Mouse (Mus musculus) stomach, embryonic 16.5 days (tissue): ENCODE data around the gene Mpp6. TPM values are rescaled to one million over a fixed set of nuclear protein-coding genes. Genes with fewer than 3 reads are reported as not detected.
A peak's percentile ranks its signal among the peaks of the same experiment; 100 is the strongest.

Experiments
- ATAC-seq: fragments of 200-750 bp; cut with Nextera tagmentation; 2 replicates; pipeline ENCODE4 v1.8.0; 2017; ENCODE audit warnings: moderate number of reproducible peaks, moderate TSS enrichment; ENCODE audit not compliant: insufficient read depth, low FRiP score
- H3K27ac ChIP-seq: fragments of 300-500 bp; sonication (generic); 2 replicates; pipeline ENCODE4 v1.5.1; 2014; ENCODE audit warnings: low read length
- H3K27me3 ChIP-seq: fragments of 300-500 bp; sonication (generic); 2 replicates; pipeline ENCODE4 v1.6.1; 2014; ENCODE audit warnings: low read length, control low read depth, mixed read lengths; ENCODE audit not compliant: control insufficient read depth, insufficient read depth
- H3K36me3 ChIP-seq: fragments of 300-500 bp; sonication (generic); 2 replicates; pipeline ENCODE4 v1.6.1; 2014; ENCODE audit warnings: low read length; ENCODE audit not compliant: control insufficient read depth, insufficient read depth
- H3K4me1 ChIP-seq: fragments of 300-500 bp; sonication (generic); 2 replicates; pipeline ENCODE4 v1.6.1; 2014; ENCODE audit warnings: low read length, control low read depth, mixed read lengths; ENCODE audit not compliant: control insufficient read depth, insufficient read depth
- H3K4me2 ChIP-seq: fragments of 300-500 bp; sonication (generic); 2 replicates; pipeline ENCODE4 v1.6.1; 2014; ENCODE audit warnings: low read depth, low read length, mixed read lengths
- H3K4me3 ChIP-seq: fragments of 300-500 bp; sonication (generic); replicated peaks from 2 replicates; pipeline ENCODE4 v1.5.1; 2014; ENCODE audit warnings: mild to moderate bottlenecking, low read length
- H3K9ac ChIP-seq: fragments of 300-500 bp; sonication (generic); 2 replicates; pipeline ENCODE4 v1.6.1; 2014; ENCODE audit warnings: low read length
- H3K9me3 ChIP-seq: fragments of 300-500 bp; sonication (generic); replicated peaks from 2 replicates; pipeline ENCODE4 v1.6.1; 2016; ENCODE audit warnings: low read length, control low read depth; ENCODE audit not compliant: control insufficient read depth
- WGBS: fragments of 180-500 bp; shearing (Covaris S2); extraction: QIAGEN DNeasy Blood & Tissue Kit; methylation state at CpG from one replicate; pipeline ENCODE4 v1.1.7; 2014; 5-methylcytosine and 5-hydroxymethylcytosine counted together
- polyA plus RNA-seq: library from polyadenylated mRNA; unstranded; fragments of >200 nt; fragmentation: Nextera tagmentation; extraction: Ambion mirVana; gene quantifications from 2 replicates; pipeline ENCODE4 v1.2.1, GENCODE M21; 2015

The Mpp6 gene
- polyA plus RNA-seq, 1 experiment from 2014 or later, result 40.6 TPM

- Histone ChIP-seq H3K4me2 (no peak overlapping the region), H3K9me3 (no peaks in the 10 kb centered on the region), H3K4me1 (0 out of 2 replicates have a peak, but pooled peaks cover 2% of the 10 kb centered on the region), H3K4me3 (no peak overlapping the region), H3K36me3 (no peaks in the 10 kb centered on the region), H3K27me3 (no peaks in the 10 kb centered on the region), H3K9ac (no peak overlapping the region), H3K27ac (no peak overlapping the region)
- no peak for ATAC-seq
- 73% methylated on average over 7 of the region's 7 CpGs for WGBS
Measured at GRCm38 (mm10) chr6:50091462-50092154, 18.4 kb upstream of the Mpp6 start.

- peak overlapping the region; percentile 82 for H3K9ac ChIP-seq
- no peak overlapping the region for H3K27ac ChIP-seq
- peak overlapping the region; percentile 60 for H3K4me2 ChIP-seq
- 0 out of 2 replicates have a peak, but pooled peaks cover 7% of the 10 kb centered on the region for H3K27me3 ChIP-seq
- H3K9me3 ChIP-seq, result no peaks in the 10 kb centered on the region
- no peaks in the 10 kb centered on the region for H3K36me3 ChIP-seq
- peak overlapping the region; percentile 72 for H3K4me3 ChIP-seq
- 4% methylated on average over 15 of the region's 15 CpGs for WGBS
- H3K4me1 ChIP-seq, result peaks cover 12% of the 10 kb centered on the region; the same call in 1 of the 2 replicates
- ATAC-seq, result no peak
Measured at GRCm38 (mm10) chr6:50109201-50109756, 762 bp upstream of the Mpp6 start.

- Histone ChIP-seq H3K27ac (peak overlapping the region; percentile 74), H3K4me1 (peaks cover 12% of the 10 kb centered on the region; the same call in 1 of the 2 replicates), H3K4me3 (peak overlapping the region; percentile 72), H3K27me3 (0 out of 2 replicates have a peak, but pooled peaks cover 7% of the 10 kb centered on the region), H3K9me3 (no peaks in the 10 kb centered on the region), H3K4me2 (peak overlapping the region; percentile 60), H3K36me3 (no peaks in the 10 kb centered on the region), H3K9ac (peak overlapping the region; percentile 82)
- under 1% methylated on average over 58 of the region's 72 CpGs for WGBS
- peak; percentile 73; the same call in 1 of the 2 replicates for ATAC-seq
Measured at GRCm38 (mm10) chr6:50110379-50110941, 419 bp downstream of the Mpp6 start.

- Histone ChIP-seq H3K4me3 (peak overlapping the region; percentile 72), H3K9ac (peak overlapping the region; percentile 82), H3K4me2 (peak overlapping the region; percentile 60), H3K9me3 (no peaks in the 10 kb centered on the region), H3K36me3 (no peaks in the 10 kb centered on the region), H3K27me3 (0 out of 2 replicates have a peak, but pooled peaks cover 7% of the 10 kb centered on the region), H3K4me1 (peaks cover 12% of the 10 kb centered on the region; the same call in 1 of the 2 replicates), H3K27ac (peak overlapping the region; percentile 74; the same call in 1 of the 2 replicates)
- no peak for ATAC-seq
- 10% methylated on average over 6 of the region's 6 CpGs for WGBS
Measured at GRCm38 (mm10) chr6:50111111-50111655, 1.1 kb downstream of the Mpp6 start.

GRCm38 (mm10) chr6:50112775-50113174, 2.7 kb downstream of the Mpp6 start:
- Histone ChIP-seq H3K9me3 (no peaks in the 10 kb centered on the region), H3K4me3 (0 out of 2 replicates have a peak overlapping the region, but pooled peaks have one; percentile 4), H3K9ac (no peak overlapping the region), H3K4me1 (peaks cover 12% of the 10 kb centered on the region; the same call in 1 of the 2 replicates), H3K27me3 (0 out of 2 replicates have a peak, but pooled peaks cover 7% of the 10 kb centered on the region), H3K27ac (no peak overlapping the region), H3K36me3 (no peaks in the 10 kb centered on the region), H3K4me2 (no peak overlapping the region)
- peak; percentile 72 for ATAC-seq
- WGBS, result under 1% methylated on average over 8 of the region's 8 CpGs

- H3K36me3 ChIP-seq, result no peaks in the 10 kb centered on the region
- ATAC-seq, result no peak
- no peak overlapping the region for H3K27ac ChIP-seq
- 79% methylated on average over 6 of the region's 6 CpGs for WGBS
- H3K9me3 ChIP-seq, result no peaks in the 10 kb centered on the region
- H3K4me3 ChIP-seq, result no peak overlapping the region
- H3K9ac ChIP-seq, result no peak overlapping the region
- H3K4me1 ChIP-seq, result peaks cover 9% of the 10 kb centered on the region; the same call in 1 of the 2 replicates
- no peaks in the 10 kb centered on the region for H3K27me3 ChIP-seq
- H3K4me2 ChIP-seq, result no peak overlapping the region
Measured at GRCm38 (mm10) chr6:50114280-50114679, 4.2 kb downstream of the Mpp6 start.

GRCm38 (mm10) chr6:50120931-50121330, 10.9 kb downstream of the Mpp6 start:
- no peaks in the 10 kb centered on the region for H3K36me3 ChIP-seq
- no peaks in the 10 kb centered on the region for H3K27me3 ChIP-seq
- H3K4me2 ChIP-seq, result no peak overlapping the region
- H3K4me3 ChIP-seq, result no peak overlapping the region
- no peak overlapping the region for H3K9ac ChIP-seq
- ATAC-seq, result no peak
- no peaks in the 10 kb centered on the region for H3K4me1 ChIP-seq
- WGBS, result 79% methylated on average over 1 of the region's 1 CpGs
- no peaks in the 10 kb centered on the region for H3K9me3 ChIP-seq
- H3K27ac ChIP-seq, result no peak overlapping the region

- no peak overlapping the region for H3K27ac ChIP-seq
- H3K27me3 ChIP-seq, result no peaks in the 10 kb centered on the region
- no peak overlapping the region for H3K9ac ChIP-seq
- H3K4me2 ChIP-seq, result no peak overlapping the region
- no peaks in the 10 kb centered on the region for H3K36me3 ChIP-seq
- ATAC-seq, result no peak
- H3K4me1 ChIP-seq, result no peaks in the 10 kb centered on the region
- H3K4me3 ChIP-seq, result no peak overlapping the region
- no peaks in the 10 kb centered on the region for H3K9me3 ChIP-seq
- WGBS, result 94% methylated on average over 4 of the region's 4 CpGs
Measured at GRCm38 (mm10) chr6:50122835-50123234, 12.8 kb downstream of the Mpp6 start.

GRCm38 (mm10) chr6:50124197-50124596, 14.2 kb downstream of the Mpp6 start:
- Histone ChIP-seq H3K4me1 (no peaks in the 10 kb centered on the region), H3K27me3 (no peaks in the 10 kb centered on the region), H3K9ac (no peak overlapping the region), H3K27ac (no peak overlapping the region), H3K4me2 (no peak overlapping the region), H3K36me3 (no peaks in the 10 kb centered on the region), H3K9me3 (no peaks in the 10 kb centered on the region), H3K4me3 (no peak overlapping the region)
- 64% methylated on average over 2 of the region's 2 CpGs for WGBS
- no peak for ATAC-seq
